Mouse (Mus musculus): ENCODE measurements around the gene Tbx1.
"Not testable (repeated sequence)": the region's sequence is repeated elsewhere in the genome, so short reads cannot be mapped to it uniquely, and the experiment has no call there.

Gene Tbx1

DNA sequence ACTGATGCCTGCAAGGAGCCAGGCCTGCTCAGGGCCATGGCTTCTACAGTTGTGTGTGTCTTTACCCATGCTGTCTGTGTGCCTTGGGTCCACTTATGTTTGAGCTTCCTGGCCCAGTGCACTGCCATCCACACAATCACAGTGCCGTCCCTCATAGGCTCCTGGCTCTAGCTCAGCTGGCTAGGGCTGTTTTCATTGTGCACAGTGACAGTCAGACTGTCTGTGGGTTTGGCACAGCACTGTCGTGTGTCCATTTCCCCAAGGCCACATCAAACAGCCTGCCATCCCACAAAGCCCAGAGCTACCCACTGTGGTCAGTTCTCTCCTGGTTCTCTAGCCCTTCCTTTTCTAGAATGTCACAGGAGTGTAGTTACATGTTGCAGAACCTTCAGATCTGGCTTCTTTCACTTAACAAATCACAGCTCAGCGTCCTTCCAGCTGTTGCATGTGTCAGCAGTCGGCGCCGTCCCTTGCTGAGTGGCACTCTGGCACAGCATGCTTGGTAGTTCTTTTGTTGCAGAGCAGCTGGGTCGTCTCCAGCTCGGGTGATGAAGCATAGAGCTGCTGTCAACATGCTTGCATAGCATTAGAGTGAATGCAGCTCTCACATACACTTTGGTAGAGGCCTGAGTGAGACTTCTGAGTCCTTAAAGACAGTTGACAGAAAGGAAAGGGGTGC, 47.2 kb downstream of the Tbx1 start:
- no peak for DNase-seq

DNA sequence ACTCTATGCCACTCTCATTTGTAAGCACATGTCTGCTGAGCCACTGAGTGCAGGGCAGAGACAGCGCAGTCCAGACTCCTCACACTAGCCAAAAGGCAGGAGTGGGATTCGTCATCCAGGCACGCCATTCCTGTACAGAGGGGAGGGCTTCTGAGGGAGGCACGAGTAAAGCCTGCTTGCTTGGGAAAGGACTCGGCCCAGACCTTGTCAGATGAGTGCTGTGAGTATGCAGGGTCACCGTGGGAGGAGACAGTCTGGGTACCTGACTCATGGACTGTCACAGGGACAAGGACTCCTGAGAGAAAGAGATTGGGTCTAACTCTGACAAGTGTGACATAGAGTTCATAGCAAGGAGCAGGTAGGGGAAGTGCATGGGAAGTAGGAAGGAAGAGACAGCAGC, 51.2 kb downstream of the Tbx1 start:
- no peak for DNase-seq

DNA sequence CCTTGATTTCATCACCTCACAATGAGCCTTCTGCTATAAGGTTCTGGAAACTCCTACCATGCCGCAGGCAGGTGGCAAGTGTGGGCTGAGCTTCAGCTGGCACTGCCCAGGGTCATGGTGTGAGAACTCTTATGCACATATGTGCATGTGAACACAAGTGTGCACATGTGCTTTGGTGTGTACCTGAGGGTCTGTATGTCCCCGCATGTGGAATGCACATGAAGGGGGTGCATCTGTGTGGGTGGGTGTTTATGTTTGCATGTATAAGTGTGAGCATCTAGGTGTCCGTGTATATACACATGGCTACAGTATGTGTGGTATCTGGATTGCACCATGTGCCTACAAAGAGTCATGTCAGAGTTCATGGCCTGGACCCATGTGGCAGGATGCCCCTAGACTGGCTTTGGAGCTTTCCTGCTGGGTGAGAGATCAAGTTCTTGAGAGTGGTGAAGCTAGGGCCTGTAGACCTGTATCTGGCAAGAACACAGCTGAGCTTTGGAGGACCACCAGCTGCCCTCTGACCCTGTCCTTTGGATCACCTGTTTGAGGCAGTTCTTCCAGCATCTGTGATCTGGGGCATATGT, 53.0 kb downstream of the Tbx1 start:
- DNase-seq = no peak

GRCm38 (mm10) chr16:18533061-18533460, 57.4 kb downstream of the Tbx1 start:
- DNase-seq = not testable (repeated sequence)
